Mouse (Mus musculus) c-Kit-negative CD71-positive TER-119-positive erythroid progenitor cells, embryonic 14.5 days (primary cell): ENCODE measurements around the gene Itgbl1.

Experiments used
- DNase-seq: peaks from one replicate; pipeline ENCODE4 v3.0.0-alpha.2; 2013; ENCODE audit warnings: low read depth, low spot score

The Itgbl1 gene

DNA sequence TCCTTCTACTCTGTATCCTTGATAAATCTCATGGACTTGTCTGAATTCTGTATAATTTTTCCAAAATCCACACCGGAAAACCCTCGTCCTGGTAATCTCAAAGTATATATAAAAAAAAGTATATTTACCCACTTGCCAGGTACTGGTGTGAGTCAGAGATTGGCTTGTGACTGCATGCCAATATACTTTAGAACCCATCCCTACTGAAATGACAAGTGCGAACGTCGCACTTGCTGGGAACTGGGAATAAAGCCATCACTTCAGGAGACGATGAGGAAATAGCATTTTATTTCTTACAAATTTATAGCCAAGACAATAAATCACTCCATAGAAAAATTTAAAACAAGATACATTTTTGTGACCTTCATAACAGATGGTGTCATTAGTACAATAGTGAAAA lies 308.2 kb downstream of the Itgbl1 start:
- no peak for DNase-seq

DNA sequence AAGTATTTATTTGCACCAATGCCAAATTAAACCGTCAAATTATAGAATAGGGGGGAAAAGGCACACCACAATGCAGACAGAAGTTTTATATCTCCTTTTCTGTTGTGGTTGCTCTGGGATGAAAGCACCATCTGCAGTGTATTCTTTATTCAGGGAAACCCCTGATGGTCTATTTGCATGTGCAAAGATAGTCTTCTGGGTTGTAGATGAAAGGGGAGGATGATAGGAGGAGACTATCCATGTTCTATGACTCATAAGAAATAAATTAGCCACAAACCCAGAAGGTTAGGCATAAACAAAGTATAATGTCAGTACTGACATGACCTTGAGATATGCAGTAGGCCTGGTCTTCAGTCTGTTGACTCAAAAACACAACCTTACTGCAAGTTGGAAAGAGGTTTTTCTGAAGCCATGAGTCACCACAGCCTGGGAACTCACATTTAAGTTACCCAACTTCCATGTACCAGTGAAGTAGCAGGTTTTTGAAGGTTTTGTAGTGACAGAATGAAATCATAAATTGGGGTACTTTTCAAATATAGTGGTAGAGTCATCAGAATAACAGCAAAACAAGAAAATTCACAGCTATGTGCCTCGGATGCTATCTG lies 330.9 kb downstream of the Itgbl1 start:
- DNase-seq, result no peak
